Mouse (Mus musculus) frontal cortex, postnatal 10 days (tissue): ENCODE data around the gene Sp3.
A peak's percentile ranks its signal among the peaks of the same experiment; 100 is the strongest.
"Not testable (repeated sequence)": the region's sequence is repeated elsewhere in the genome, so short reads cannot be mapped to it uniquely, and the experiment has no call there.

Experiments
- DNase-seq, 2 experiments: peaks; one replicate each; pipeline ENCODE4 v3.0.0; 2022; ENCODE audit warnings: low spot score in 2 of 2, mixed read lengths in 1 of 2

The Sp3 gene

DNA sequence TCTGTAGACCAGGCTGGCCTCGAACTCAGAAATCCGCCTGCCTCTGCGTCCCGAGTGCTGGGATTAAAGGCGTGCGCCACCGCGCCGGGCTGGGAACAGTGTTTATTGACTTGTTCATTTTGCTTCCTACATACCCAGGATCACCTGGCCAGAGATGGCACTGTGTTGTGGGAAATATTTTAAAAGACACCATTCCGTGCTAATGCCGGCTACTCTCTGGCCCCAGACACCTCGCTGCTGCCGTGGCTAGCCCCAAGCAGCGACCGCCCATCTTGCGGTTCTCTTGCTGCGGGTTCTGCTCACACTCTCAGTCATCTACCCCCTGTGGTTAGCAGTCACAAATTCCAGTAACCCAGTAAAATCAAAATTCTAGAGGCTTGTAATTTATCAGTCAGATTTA, 12.3 kb upstream of the Sp3 start:
- no peak for DNase-seq

DNA sequence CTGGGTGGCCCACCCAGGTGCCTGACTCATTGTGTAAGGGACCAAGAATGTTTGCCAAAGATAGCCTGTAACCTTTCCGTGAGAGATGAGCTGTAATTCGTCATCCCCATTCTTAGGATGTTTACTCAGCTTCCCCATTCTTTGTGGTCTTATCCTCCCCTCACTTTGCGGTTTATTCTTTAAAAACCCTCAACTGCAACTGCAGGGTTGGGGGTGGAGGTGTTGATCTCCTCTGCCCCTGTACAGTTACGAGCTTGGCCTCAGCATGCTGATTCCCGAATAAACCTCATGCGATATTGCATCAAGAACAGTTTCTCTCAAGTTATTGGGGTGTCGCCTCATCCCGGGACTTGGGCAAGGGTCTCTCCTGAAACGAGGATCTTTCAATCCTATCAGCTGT, 8.7 kb upstream of the Sp3 start:
- DNase-seq, result not testable (repeated sequence)

DNA sequence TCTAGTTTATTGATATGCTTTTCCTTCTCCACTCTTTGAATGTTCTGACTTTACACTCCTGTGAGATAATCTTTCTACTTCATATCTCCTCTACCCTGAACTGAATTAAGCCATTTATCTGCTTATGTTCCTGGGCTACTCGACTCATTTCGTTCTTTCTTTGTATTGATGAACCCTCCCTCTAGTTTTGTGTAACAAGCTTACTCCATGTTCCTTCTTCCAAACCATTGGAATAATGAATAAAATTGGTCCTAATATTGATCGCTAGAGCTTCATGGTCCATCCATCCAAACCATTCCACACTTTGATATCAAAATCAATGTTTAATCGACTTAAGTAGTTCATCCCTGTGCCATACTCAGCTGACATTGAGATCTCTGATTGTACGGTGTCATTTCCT, 6.4 kb upstream of the Sp3 start, which contains the start of gene Gm11084:
Gene Gm11084, minus strand, starts transcription at position 101 of the 400 bp plus-strand sequence.
- no peak for DNase-seq

DNA sequence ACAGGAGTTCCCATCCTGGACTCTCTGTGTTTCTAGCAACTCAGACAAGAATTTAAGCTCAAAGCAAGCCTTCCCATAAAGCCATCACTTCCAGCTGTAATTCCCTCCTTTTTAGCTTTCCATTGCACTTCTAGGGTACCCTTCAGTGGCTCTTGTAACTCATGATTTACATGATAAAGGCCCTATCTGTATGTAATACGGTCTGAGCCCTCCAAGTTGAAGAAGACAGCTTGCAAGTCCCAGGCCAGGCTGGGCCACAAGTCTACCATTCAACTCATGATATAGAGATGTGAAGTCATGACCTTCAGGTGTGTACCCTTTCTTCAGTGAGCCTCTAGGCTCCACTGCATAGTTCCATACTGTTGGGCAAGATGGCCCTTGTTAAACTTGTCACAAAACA, 5.3 kb upstream of the Sp3 start:
- DNase-seq, result no peak

DNA sequence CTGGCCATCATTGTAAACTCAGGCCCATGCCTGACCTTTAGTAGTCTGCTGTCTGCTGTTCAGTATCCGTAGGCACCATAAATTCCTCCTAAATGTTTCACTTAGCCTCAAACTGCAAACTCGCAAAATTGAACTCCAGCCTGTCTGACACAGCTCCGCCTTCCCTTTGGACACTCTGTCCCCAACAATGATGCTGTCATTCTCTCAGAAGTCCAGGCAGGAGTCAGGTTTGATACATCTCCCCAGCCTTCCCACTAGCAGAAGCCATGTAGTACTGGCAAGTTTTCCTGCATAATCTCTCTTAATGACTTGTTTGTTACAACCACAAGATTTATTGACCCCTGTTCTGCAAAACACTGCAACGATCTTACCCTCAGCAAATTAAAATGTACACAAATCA, 4.6 kb upstream of the Sp3 start:
- no peak for DNase-seq

DNA sequence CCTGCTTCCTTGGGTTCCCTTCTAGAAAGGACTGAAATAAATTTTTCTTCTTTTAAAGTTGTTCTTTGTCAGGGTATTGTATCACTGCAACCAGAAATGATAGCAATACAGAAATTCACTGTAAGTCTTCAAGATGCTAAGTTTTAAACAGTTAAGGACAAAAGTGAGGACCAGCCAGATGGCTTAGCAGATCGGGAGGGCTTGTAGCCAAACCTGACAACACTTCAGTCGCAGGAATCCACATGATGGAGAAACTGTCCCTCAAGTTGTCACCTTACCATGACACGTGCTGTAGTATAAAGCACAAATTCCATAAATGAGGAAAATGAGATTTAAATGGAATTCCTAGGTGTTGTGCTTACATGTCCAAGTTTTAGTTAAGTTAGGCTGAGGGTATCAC, 3.0 kb upstream of the Sp3 start:
- DNase-seq, result no peak

DNA sequence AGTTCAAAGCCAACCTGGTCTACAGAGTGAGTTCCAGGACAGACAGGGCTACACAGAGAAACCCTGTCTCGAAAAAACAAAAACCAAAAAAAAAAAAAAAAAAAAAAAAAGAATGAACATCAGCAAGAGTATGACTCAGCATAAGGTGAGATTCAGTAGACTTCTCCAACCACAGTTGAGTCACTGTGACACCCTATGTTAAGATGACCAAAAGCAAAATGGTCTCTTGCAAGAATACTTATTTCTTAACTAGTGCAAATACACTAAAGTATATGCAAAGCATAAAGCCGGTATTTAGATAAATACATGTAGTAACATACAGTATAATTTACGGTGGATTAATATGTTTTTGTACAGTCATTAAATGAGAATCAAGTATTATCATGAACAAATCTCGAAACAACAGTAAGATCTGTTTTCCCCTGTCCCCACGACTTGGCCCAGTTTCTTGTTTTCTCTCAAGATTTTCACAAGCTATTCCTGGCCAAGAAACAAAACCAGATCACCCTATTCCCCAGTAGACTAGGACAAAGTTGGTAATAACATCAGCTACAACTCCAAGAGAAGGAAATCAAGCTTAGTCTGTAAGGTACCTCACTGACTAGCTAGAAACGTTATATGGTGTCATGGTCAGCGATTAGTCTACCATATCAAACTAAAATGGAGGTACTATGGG, 2.0 kb upstream of the Sp3 start:
- no peak for DNase-seq

DNA sequence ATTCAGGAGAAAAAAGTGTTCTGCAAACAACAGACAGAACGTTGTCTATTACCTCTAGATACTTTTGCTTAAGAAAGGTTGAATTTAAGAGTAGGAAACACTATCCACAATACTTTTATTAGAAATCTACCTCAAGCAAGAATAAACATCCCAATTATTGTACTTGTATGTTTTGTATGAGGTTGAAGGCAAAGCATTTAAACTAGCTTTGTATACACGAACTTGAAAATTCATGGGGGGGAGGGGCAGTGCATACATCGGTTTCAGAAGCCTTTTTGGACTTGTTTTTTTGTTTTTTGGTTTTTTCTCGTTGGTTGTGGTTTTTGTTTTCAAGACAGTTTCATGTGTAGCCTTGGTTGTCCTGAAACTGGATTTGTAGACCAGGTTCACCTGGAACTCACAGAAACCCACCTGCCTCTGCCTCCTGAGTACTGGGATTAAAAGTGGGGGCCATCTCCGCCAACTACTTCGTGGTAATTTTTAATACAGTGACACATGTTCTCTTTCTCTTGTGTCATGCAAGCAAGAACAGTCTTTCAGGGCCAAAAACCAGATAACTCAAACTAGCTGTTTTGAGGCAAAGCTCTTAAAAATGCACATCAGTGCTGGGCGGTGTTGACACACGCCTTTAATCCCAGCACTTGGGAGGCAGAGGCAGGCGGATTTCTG, 1.3 kb upstream of the Sp3 start:
- DNase-seq, result no peak

DNA sequence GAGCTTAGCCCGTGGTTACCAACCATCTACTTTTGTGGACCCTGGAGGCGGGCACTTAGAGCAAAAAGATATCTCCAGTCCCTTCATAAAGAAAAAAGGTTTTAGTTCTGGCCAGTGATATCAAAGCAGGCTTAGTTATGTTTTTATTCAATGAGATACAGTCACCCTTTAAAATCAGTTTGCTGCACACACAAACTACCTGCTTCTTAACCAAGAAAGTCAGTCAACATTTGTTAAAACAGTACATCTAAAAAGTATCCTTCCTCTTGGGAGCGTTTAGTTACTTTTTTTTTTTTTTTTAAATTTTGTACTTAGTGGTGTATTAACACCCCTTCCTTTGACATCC, 802 bp upstream of the Sp3 start:
- no peak for DNase-seq

DNA sequence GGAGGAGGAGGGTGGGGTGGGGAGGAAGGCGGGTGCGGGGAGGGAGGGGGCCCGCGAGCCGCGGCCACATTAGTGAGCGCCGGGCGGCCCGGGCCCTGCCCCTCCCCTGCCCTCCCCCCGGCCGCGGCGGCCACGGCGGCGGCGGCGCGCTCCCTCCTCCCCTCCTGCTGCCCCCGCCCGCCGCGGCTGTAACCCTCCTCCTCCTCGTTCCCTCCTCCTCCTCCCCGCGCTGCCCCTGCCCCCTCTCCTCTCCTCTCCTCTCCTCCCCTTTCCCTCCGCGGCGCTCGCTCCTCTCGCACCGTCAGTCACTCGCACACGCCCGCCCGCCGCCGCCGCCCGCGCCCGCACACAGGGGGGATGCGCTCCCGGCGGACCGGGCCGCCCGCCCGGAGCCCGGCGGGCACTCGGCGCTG, 581 bp downstream of the Sp3 start:
- DNase-seq, result peak; percentile 67 to 81

DNA sequence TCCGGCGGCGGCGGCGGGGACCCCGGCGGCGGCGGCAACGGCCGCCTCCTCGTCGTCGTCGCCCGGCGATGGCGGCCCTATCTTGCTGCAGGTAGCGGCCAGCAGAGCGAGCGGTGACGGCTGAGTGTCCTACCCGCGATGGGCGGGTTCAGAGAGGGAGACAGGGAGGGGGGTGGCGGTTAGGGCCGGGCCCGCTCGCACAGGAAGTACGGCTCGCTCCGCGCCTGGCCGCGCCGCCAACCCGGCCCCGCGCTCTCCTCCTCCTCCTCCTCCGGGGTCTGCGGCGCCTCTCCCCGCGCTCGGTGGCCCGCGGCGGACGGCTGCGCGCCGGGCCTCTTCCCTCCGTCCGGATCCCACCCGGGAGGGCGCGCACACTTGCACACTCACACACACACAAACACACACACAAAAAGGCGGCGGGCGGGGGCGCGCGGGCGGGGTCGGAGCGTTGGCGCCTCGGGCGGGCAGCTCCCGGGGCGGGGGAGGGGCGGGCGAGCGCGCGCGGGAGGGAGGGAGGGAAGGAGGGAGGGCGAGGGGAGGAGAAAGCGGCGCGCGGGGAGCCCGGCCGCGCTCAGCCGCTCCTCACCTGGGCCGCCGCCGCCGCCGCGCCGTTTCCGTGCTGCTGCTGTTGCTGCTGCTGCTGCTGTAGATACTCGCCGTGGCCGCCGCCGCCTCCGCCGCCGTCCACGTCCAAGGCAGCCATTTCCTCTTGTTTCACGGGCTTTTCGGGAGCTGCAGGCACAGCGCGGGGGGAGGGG, 1.2 kb downstream of the Sp3 start:
- DNase-seq, result peak; percentile 75 to 83

DNA sequence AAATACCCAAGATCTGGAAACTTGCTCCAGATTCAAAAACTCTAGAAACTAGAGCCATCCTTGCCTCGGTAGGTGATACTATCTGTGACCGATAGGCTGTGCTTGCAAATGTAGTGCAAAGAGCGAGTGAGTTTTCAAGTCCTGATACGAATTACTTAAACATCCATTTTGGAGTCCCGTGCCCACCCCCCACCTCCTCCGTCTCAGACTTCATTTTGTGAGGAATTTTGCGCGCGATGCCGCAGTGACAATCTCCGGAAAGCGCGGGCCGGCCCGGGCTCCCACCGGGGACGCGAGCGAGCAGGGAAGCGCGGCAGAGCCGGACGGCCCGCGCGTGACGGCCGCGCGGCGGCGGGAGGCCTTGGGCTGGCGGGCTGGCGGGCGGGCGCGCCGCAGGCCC, 1.8 kb downstream of the Sp3 start:
- peak in 1 of 2 experiments; percentile 44 for DNase-seq

DNA sequence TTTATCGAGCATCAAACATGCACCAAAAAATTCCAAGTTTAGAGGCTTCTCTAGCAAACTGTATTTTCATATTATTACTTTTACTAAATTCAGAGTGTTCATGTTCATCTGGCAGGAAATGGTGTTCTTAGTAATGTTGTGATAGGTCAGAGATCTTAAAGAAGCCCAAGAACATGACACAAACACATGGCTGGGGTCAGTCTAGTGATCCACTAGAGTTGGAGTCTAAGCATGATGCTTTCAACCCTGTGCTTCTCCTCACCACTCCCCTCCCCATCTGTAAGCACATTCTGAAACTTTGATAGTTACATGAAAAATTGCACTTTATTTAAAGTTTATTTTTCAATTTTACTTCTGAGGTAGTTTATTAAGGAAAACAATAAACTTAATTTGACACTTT, 3.0 kb downstream of the Sp3 start:
- DNase-seq, result no peak

DNA sequence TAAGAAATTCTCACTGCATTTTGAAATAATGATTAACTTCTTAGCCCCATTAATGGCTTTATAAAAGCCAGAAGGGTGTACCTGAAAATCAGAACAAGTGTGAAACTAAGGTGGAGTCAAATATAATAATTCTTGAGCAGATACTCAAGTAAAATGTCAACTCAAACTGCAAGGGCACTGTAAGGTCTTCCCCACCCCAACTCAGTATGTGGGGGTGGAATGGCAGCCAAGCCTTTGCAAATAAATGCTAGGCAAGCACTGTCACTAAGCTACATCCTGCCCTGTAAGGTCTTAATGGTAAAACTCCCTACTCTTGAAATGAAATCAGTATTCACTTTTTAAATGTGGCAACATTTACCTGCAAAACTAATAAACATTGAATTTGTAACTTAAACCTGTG, 4.2 kb downstream of the Sp3 start:
- no peak for DNase-seq

DNA sequence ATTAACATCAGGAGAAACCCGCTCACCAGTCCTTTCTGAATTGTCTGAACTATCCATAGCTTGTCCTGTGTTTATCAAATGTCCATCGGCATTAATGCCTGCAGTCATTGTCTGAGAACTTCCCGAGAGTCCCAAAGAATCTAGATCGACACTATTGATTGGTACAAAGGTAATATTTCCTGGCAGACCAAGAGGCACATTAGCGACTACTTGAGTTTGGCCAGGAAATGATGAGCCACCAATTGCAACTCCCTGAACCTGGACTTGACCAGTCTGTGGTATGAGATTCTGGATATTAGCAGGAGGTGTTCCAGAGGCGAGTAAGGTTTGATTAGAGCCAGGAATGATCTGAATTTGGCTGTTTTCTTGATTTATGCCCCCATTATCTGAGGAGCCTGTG, 9.4 kb downstream of the Sp3 start:
- DNase-seq, result no peak

DNA sequence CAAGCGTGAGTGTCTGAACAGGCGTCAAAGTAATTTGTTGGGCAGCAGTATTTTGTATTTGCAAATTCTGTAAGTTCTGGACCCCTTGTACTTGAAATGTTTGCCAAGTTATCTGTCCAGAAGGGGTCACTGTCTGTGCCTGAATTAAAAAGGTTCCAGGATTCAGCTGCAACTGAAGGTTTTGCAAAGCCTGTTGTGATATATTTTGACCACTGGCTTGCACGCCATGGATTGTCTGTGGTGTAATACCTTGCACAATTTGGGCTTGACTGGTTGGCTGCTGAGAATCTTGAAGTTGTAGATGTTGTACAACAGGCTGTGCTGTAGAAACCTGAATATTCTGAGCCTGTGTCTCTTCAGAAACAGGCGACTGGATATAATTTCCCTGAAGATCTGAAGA, 9.9 kb downstream of the Sp3 start:
- no peak for DNase-seq

DNA sequence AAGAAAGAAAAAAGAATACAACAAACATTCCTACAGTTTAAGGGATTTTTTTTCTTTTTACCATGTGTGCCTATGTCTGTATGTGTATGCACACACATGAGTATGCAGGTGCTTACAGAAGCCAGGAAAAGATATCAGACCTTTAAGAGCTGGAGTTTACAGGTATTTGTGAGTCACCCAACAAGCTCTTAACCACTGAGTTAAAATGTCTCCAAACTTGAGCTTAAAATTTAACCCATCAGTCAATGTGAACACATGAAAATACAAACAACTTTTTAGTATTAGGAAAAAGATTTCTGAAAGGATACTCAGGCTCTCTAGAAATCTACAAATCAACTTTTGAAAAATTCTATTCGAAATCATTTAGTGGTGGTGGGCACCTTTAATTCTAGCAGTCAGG, 11.7 kb downstream of the Sp3 start:
- DNase-seq, result no peak

DNA sequence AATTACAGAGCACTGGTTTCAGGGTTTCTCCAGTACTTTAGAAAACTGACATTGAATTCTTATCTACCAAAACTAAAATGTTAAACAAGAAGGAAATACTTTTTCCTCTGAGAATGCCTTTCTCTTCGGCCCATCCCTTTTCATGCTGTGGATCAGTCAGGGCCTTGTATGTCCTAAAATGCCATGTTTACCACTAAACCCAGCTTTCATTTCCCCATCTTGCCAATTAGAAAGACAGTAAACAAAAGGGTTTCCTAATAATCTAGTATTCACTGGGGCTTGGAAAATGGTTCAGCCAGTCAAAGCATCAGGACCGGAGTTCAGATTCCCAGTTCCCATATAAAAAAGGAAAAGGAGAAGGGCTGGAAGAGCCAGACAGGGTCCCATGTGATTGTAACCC, 14.8 kb downstream of the Sp3 start:
- DNase-seq, result no peak

DNA sequence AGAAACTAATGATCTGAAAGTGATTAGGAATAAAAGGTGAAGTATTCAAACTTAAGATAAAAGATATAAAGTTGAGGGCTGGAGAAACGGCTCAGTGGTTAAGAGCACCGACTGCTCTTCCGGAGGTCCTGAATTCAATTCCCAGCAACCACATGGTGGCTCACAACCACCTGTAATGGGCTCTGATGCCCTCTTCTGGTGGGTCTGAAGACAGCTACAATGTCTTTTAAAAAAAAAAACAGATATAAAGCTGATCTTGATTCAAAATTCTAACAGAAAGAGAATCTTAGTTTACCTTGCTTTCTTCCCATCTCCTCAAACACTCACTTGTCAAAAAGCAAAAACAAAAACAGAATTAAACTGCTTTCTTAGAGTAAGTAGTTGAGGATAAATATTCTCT, 23.8 kb downstream of the Sp3 start:
- no peak for DNase-seq

DNA sequence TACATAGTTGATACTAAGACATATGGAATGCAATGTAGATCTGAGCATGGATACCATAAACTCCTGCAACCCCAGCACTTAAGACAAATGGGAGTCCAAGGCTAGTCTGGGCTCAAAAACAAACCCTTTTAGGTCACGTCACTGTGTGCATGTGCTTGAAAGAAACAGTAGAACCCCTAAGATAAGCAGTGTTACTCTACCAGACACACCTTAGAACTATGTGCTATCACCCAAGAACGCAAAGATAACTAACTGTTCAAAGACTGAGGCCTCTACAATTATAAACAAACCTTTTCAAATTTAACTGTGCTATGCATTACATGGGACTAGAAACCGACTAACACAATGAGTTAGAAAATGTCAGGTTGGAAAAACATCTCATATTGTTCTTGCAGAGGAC, 27.3 kb downstream of the Sp3 start:
- no peak for DNase-seq

DNA sequence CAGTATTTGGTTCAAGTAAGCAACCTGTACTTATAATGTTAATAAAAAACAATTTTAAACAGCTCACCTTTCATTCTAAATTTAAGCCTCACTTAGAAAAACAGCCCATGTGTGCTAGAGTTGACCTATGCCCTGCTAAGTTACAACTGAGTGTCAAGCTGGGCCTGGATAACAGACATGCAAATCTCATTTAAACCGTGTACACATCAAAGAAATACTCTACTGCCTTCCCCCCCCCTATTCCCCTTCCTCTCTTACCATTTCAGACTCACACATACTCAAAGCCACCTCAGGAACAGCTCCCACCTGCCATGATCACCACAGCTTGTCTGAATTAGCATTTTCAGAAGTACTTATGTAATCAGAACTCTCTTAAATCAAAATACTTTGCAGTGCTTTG, 44.3 kb downstream of the Sp3 start:
- no peak for DNase-seq

DNA sequence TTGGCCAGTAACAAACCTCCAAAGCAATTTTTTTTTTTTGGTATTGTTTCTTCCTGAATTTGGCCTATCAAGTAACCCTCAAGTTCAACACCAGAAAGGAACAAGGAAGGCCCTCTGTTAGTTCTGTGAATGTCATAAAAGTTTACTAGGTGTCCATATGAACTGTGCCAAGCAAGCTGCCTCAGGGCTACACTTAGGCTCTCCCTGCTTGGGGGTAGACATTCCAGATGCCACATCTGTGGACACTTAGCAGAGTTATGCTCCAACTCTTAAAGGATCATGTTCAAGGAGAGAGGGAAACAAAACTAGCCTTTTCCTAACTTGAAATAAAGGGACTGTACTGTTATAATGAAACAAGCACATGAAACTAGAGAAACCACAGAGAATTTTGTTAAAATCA, 48.1 kb downstream of the Sp3 start:
- no peak for DNase-seq

DNA sequence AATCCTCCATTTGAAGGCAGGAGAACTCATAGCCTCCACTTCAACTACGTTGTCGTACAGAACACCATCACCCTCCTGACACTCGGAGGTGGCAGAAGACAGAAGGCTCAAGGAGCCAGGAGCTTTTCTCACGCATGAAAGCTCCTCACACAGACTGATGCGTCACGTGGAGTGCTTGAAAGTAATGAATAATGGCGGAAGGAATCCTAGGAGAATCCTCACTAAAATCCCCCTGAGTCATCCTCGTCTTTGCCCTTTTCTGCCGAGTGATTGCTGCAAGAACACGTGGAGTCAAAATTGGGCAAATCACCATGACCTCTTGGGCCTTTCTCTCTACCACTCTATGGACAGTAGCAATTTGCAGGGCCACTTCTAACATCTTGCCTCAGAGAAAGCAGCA, 55.3 kb downstream of the Sp3 start:
- no peak for DNase-seq
